Mouse (Mus musculus): ENCODE results near the gene Cdc6.

- no peak for TF ChIP-seq CTCF (IDR thresholded peaks at IDR 0.05; ENCODE audit: low read depth)
- TF ChIP-seq EP300 (optimal IDR thresholded peaks at IDR 0.05), result no peak
These were observed 40.5 kb downstream of the Cdc6 start for GRCm38 (mm10) chr11:98947969-98948569.
